Mouse (Mus musculus): ENCODE measurements around the gene Hcn2.

- TF ChIP-seq EP300 (IDR thresholded peaks at IDR 0.05; ENCODE audit: low read depth): no peak
- TF ChIP-seq CTCF (IDR thresholded peaks at IDR 0.05; ENCODE audit: low read depth): no peak
Observed at GRCm38 (mm10) chr10:79701443-79702129, 14.8 kb upstream of the Hcn2 start.
